In genomic region chr16:90565182-90565581, GRCm38 (mm10) we compare ENCODE assay signal across 17 mouse cellular contexts.
DNase-seq lines count a peak whose midpoint lies in the region; ATAC-seq and TF ChIP-seq lines count a peak whose summit lies in the region.
"Had no signal": no experiment of that assay in that cellular context is flagged by ENCODE, and none has a peak within 500 bp of the region (broad histone marks: within the 10 kb centered on the region; RNA-seq: fewer than 3 reads in every experiment).

No protein-coding gene starts in this region.

- no peak overlapping the region for H3K4me3 ChIP-seq in forebrain, embryonic 14.5 days (ENCODE audit: low read depth, low read length)
- no peak overlapping the region for H3K4me3 ChIP-seq in forebrain, embryonic 10.5 days
- H3K4me3 ChIP-seq in midbrain, embryonic 14.5 days (replicated peaks; ENCODE audit: low read depth, low read length) = no peak overlapping the region
- no peak overlapping the region for H3K4me3 ChIP-seq in midbrain, embryonic 11.5 days (ENCODE audit: low read depth, low read length)
- H3K4me3 ChIP-seq in kidney, embryonic 14.5 days (ENCODE audit: low read length) = no peak overlapping the region
- H3K4me3 ChIP-seq: neural tube, embryonic 15.5 days; stomach, embryonic 15.5 days had no signal

- WGBS in forebrain, embryonic 14.5 days = 31% methylated on average over 2 of the region's 2 CpGs
- 82% methylated on average over 2 of the region's 2 CpGs for WGBS in forebrain, embryonic 10.5 days
- WGBS in midbrain, embryonic 14.5 days = 79% methylated on average over 2 of the region's 2 CpGs
- WGBS in midbrain, embryonic 11.5 days = 84% methylated on average over 2 of the region's 2 CpGs
- 71% methylated on average over 2 of the region's 2 CpGs for WGBS in kidney, embryonic 14.5 days

- H3K27ac ChIP-seq in forebrain, embryonic 14.5 days (ENCODE audit: low read depth, low read length) = no peak overlapping the region
- no peak overlapping the region for H3K27ac ChIP-seq in forebrain, embryonic 10.5 days
- H3K27ac ChIP-seq in midbrain, embryonic 14.5 days (replicated peaks; ENCODE audit: low read depth, low read length) = no peak overlapping the region
- H3K27ac ChIP-seq in midbrain, embryonic 11.5 days (ENCODE audit: low read depth, low read length) = no peak overlapping the region
- H3K27ac ChIP-seq in kidney, embryonic 14.5 days (ENCODE audit: low read depth, low read length) = no peak overlapping the region
- H3K27ac ChIP-seq: hindbrain, embryonic 14.5 days; neural tube, embryonic 15.5 days; stomach, embryonic 15.5 days had no signal

- H3K9me3 ChIP-seq in forebrain, embryonic 14.5 days (replicated peaks; ENCODE audit: control insufficient read depth, low read length) = no peaks in the 10 kb centered on the region
- H3K9me3 ChIP-seq in forebrain, embryonic 10.5 days = no peaks in the 10 kb centered on the region
- H3K9me3 ChIP-seq in midbrain, embryonic 14.5 days (ENCODE audit: control insufficient read depth, low read length) = no peaks in the 10 kb centered on the region
- H3K9me3 ChIP-seq in midbrain, embryonic 11.5 days (ENCODE audit: control insufficient read depth, low read length) = no peaks in the 10 kb centered on the region
- 0 out of 2 replicates have a peak, but pooled peaks cover 3% of the 10 kb centered on the region for H3K9me3 ChIP-seq in kidney, embryonic 14.5 days (ENCODE audit: control insufficient read depth, low read length)
- H3K9me3 ChIP-seq: neural tube, embryonic 15.5 days; stomach, embryonic 15.5 days had no signal

- peaks cover 6% of the 10 kb centered on the region for H3K4me1 ChIP-seq in forebrain, embryonic 14.5 days (ENCODE audit: control insufficient read depth, insufficient read depth, low read length)
- H3K4me1 ChIP-seq in forebrain, embryonic 10.5 days = no peaks in the 10 kb centered on the region
- H3K4me1 ChIP-seq in midbrain, embryonic 14.5 days (ENCODE audit: control insufficient read depth, insufficient read depth, low read length) = no peaks in the 10 kb centered on the region
- no peaks in the 10 kb centered on the region for H3K4me1 ChIP-seq in midbrain, embryonic 11.5 days (ENCODE audit: control insufficient read depth, insufficient read depth, low read length)
- no peaks in the 10 kb centered on the region for H3K4me1 ChIP-seq in kidney, embryonic 14.5 days (ENCODE audit: control insufficient read depth, insufficient read depth, low read length)
- H3K4me1 ChIP-seq: neural tube, embryonic 15.5 days; stomach, embryonic 15.5 days had no signal

- no peaks in the 10 kb centered on the region for H3K36me3 ChIP-seq in forebrain, embryonic 14.5 days (ENCODE audit: control insufficient read depth, insufficient read depth, low read length)
- H3K36me3 ChIP-seq in forebrain, embryonic 10.5 days (replicated peaks) = no peaks in the 10 kb centered on the region
- H3K36me3 ChIP-seq in midbrain, embryonic 14.5 days (ENCODE audit: control insufficient read depth, insufficient read depth, low read length) = no peaks in the 10 kb centered on the region
- no peaks in the 10 kb centered on the region for H3K36me3 ChIP-seq in midbrain, embryonic 11.5 days (ENCODE audit: control insufficient read depth, insufficient read depth, low read length)
- no peaks in the 10 kb centered on the region for H3K36me3 ChIP-seq in kidney, embryonic 14.5 days (ENCODE audit: control insufficient read depth, insufficient read depth, low read length)
- H3K36me3 ChIP-seq: neural tube, embryonic 15.5 days; stomach, embryonic 15.5 days had no signal

- ATAC-seq in forebrain, embryonic 14.5 days = peak; percentile 87
- no peak for ATAC-seq in midbrain, embryonic 14.5 days (ENCODE audit: low FRiP score, low TSS enrichment)
- ATAC-seq in midbrain, embryonic 11.5 days (ENCODE audit: low FRiP score) = no peak
- no peak for ATAC-seq in kidney, embryonic 14.5 days (ENCODE audit: low FRiP score, low TSS enrichment)
- ATAC-seq: intestine, embryonic 16.5 days had no signal

- H3K4me2 ChIP-seq in forebrain, embryonic 14.5 days (ENCODE audit: low read length) = no peak overlapping the region
- no peak overlapping the region for H3K4me2 ChIP-seq in midbrain, embryonic 14.5 days (ENCODE audit: low read length)
- H3K4me2 ChIP-seq in midbrain, embryonic 11.5 days = no peak overlapping the region
- H3K4me2 ChIP-seq in kidney, embryonic 14.5 days (replicated peaks; ENCODE audit: low read depth, low read length) = no peak overlapping the region
- H3K4me2 ChIP-seq: hindbrain, embryonic 14.5 days; neural tube, embryonic 15.5 days; stomach, embryonic 15.5 days had no signal

- no peak overlapping the region for H3K9ac ChIP-seq in forebrain, embryonic 14.5 days (ENCODE audit: low read length)
- H3K9ac ChIP-seq in midbrain, embryonic 14.5 days (replicated peaks; ENCODE audit: low read length) = no peak overlapping the region
- H3K9ac ChIP-seq in midbrain, embryonic 11.5 days (ENCODE audit: low read length) = no peak overlapping the region
- H3K9ac ChIP-seq in kidney, embryonic 14.5 days (ENCODE audit: low read depth, low read length) = no peak overlapping the region
- H3K9ac ChIP-seq: hindbrain, embryonic 14.5 days; neural tube, embryonic 15.5 days; stomach, embryonic 15.5 days had no signal

- TF ChIP-seq CTCF in brain, embryonic 14.5 days (IDR thresholded peaks at IDR 0.05; ENCODE audit: borderline replicate concordance, extremely low read depth, insufficient read depth, insufficient read length) = no peak

- peak; percentile 77 for DNase-seq in forebrain, embryonic 14.5 days (ENCODE audit: low spot score)
- no peak for DNase-seq in forebrain, embryonic 10.5 days (ENCODE audit: extremely low spot score, low spot score)
- DNase-seq in midbrain, embryonic 14.5 days = peak; percentile 41
- DNase-seq in midbrain, embryonic 11.5 days (ENCODE audit: low spot score, missing footprints) = no peak
- peak; percentile 88 for DNase-seq in brain, embryonic 14.5 days (ENCODE audit: low read depth)
- peak; percentile 15 to 35 for DNase-seq in layer of hippocampus, adult 8-10 months (ENCODE audit: low spot score in 2 of 2)
- DNase-seq in frontal cortex, postnatal 14 days (ENCODE audit: low spot score in 2 of 2) = no peak
- DNase-seq: cerebellum, adult 11-12 months; heart, adult 18-20 months; kidney, postnatal 36 days; lung, adult 2 months; spleen, adult 18-20 months had no signal

- TF ChIP-seq POLR2A in brain, embryonic 14.5 days (IDR thresholded peaks at IDR 0.05; ENCODE audit: borderline replicate concordance, extremely low read depth, insufficient read depth, insufficient read length, poor library complexity, severe bottlenecking) = no peak

- H3K27me3 ChIP-seq in forebrain, embryonic 14.5 days (replicated peaks; ENCODE audit: control insufficient read depth, insufficient read depth, low read length) = no peaks in the 10 kb centered on the region
- no peaks in the 10 kb centered on the region for H3K27me3 ChIP-seq in forebrain, embryonic 10.5 days (ENCODE audit: poor library complexity, severe bottlenecking)
- no peaks in the 10 kb centered on the region for H3K27me3 ChIP-seq in midbrain, embryonic 14.5 days (ENCODE audit: control insufficient read depth, insufficient read depth, low read length)
- H3K27me3 ChIP-seq in midbrain, embryonic 11.5 days (ENCODE audit: control insufficient read depth, insufficient read depth, low read length) = no peaks in the 10 kb centered on the region
- no peaks in the 10 kb centered on the region for H3K27me3 ChIP-seq in kidney, embryonic 14.5 days (ENCODE audit: control insufficient read depth, insufficient read depth, low read length)
- H3K27me3 ChIP-seq: neural tube, embryonic 15.5 days; stomach, embryonic 15.5 days had no signal

Comparison
In these comparisons a context has a peak if more than half of its experiments do, and no peak if none do; other contexts are left out.
1. DNase-seq: peak in forebrain, embryonic 14.5 days (single experiment), midbrain, embryonic 14.5 days (single experiment), brain, embryonic 14.5 days (single experiment) and layer of hippocampus, adult 8-10 months (2 of 2); none in forebrain, embryonic 10.5 days (single experiment), midbrain, embryonic 11.5 days (single experiment) and frontal cortex, postnatal 14 days (0 of 2).